Mouse (Mus musculus) intestine, postnatal 0 days (tissue): ENCODE measurements at regions not wholly inside any gene's neighbourhood (a gene's known extent, or its start where the extent isn't known, plus 50 kb on each side); places are given as distances from the start of the nearest gene placed in this dataset.
"Not testable (repeated sequence)": the region's sequence is repeated elsewhere in the genome, so short reads cannot be mapped to it uniquely, and the experiment has no call there.

Experiments
- ATAC-seq: fragments of 200-750 bp; cut with Nextera tagmentation; 2 replicates; pipeline ENCODE4 v1.8.0; 2017; ENCODE audit warnings: mild to moderate bottlenecking, moderate TSS enrichment, moderate library complexity
- H3K27ac ChIP-seq: fragments of 300-500 bp; sonication (generic); 2 replicates; pipeline ENCODE4 v1.5.1; 2014; ENCODE audit warnings: mild to moderate bottlenecking, low read depth, low read length, moderate library complexity
- H3K27me3 ChIP-seq: fragments of 300-500 bp; sonication (generic); replicated peaks from 2 replicates; pipeline ENCODE4 v1.6.1; 2014; ENCODE audit warnings: low read length, mixed read lengths; ENCODE audit not compliant: control insufficient read depth, insufficient read depth
- H3K36me3 ChIP-seq: fragments of 300-500 bp; sonication (generic); 2 replicates; pipeline ENCODE4 v1.6.1; 2014; ENCODE audit warnings: mild to moderate bottlenecking, moderate library complexity; ENCODE audit not compliant: control insufficient read depth, insufficient read depth
- H3K4me1 ChIP-seq: fragments of 300-500 bp; sonication (generic); replicated peaks from 2 replicates; pipeline ENCODE4 v1.6.1; 2014; ENCODE audit warnings: antibody characterized with exemption, low read length, mixed read lengths; ENCODE audit not compliant: control insufficient read depth, insufficient read depth
- H3K4me2 ChIP-seq: fragments of 300-500 bp; sonication (generic); replicated peaks from 2 replicates; pipeline ENCODE4 v1.6.1; 2014; ENCODE audit warnings: low read depth, mild to moderate bottlenecking, moderate library complexity
- H3K4me3 ChIP-seq: fragments of 300-500 bp; sonication (generic); 2 replicates; pipeline ENCODE4 v1.5.1; 2014; ENCODE audit warnings: low read depth, low read length
- H3K9ac ChIP-seq: fragments of 300-500 bp; sonication (generic); 2 replicates; pipeline ENCODE4 v1.6.1; 2014; ENCODE audit warnings: mild to moderate bottlenecking, low read depth, low read length
- H3K9me3 ChIP-seq: fragments of 300-500 bp; sonication (generic); 2 replicates; pipeline ENCODE4 v1.6.1; 2016; ENCODE audit warnings: mixed run types; ENCODE audit not compliant: control insufficient read depth
- CTCF ChIP-seq: sonication (generic); IDR thresholded peaks from 2 replicates; pipeline ENCODE4 v1.5.1; 2016; ENCODE audit warnings: low read depth, mild to moderate bottlenecking, control low read depth, antibody characterized with exemption, moderate library complexity
- WGBS: fragments of 180-500 bp; shearing (Covaris S2); extraction: QIAGEN DNeasy Blood & Tissue Kit; methylation state at CpG from one replicate; pipeline ENCODE4 v1.1.7; 2014; 5-methylcytosine and 5-hydroxymethylcytosine counted together

- no peaks in the 10 kb centered on the region for H3K9me3 ChIP-seq
- WGBS: 54% methylated on average over 4 of the region's 4 CpGs
- ATAC-seq: no peak
- no peaks in the 10 kb centered on the region for H3K36me3 ChIP-seq
- H3K4me3 ChIP-seq: no peak overlapping the region
- H3K27me3 ChIP-seq: no peaks in the 10 kb centered on the region
- H3K9ac ChIP-seq: no peak overlapping the region
- H3K27ac ChIP-seq: no peak overlapping the region
- H3K4me1 ChIP-seq: no peaks in the 10 kb centered on the region
- no peak for TF ChIP-seq CTCF
- H3K4me2 ChIP-seq: no peak overlapping the region
These were observed 195.9 kb downstream of the Htr7 start for GRCm38 (mm10) chr19:35861421-35861820.

GRCm38 (mm10) chr19:35832992-35833391 lies 224.3 kb downstream of the Htr7 start:
- no peaks in the 10 kb centered on the region for H3K9me3 ChIP-seq
- TF ChIP-seq CTCF: peak; percentile 47
- no peaks in the 10 kb centered on the region for H3K4me1 ChIP-seq
- WGBS: 6% methylated on average over 4 of the region's 4 CpGs
- H3K9ac ChIP-seq: no peak overlapping the region
- ATAC-seq: no peak
- no peak overlapping the region for H3K4me3 ChIP-seq
- no peaks in the 10 kb centered on the region for H3K36me3 ChIP-seq
- H3K4me2 ChIP-seq: no peak overlapping the region
- no peaks in the 10 kb centered on the region for H3K27me3 ChIP-seq
- no peak overlapping the region for H3K27ac ChIP-seq

- Histone ChIP-seq H3K27ac (no peak overlapping the region), H3K9ac (no peak overlapping the region), H3K4me3 (no peak overlapping the region), H3K36me3 (no peaks in the 10 kb centered on the region), H3K9me3 (no peaks in the 10 kb centered on the region), H3K4me2 (no peak overlapping the region), H3K4me1 (no peaks in the 10 kb centered on the region), H3K27me3 (no peaks in the 10 kb centered on the region)
- WGBS: 74% methylated on average over 2 of the region's 2 CpGs
- no peak for ATAC-seq
- TF ChIP-seq CTCF: no peak
These were observed 231.2 kb downstream of the Htr7 start for GRCm38 (mm10) chr19:35826074-35826473.

GRCm38 (mm10) chr19:35819626-35820025 lies 237.7 kb downstream of the Htr7 start:
- Histone ChIP-seq H3K36me3 (no peaks in the 10 kb centered on the region), H3K4me3 (no peak overlapping the region), H3K9me3 (no peaks in the 10 kb centered on the region), H3K27me3 (no peaks in the 10 kb centered on the region), H3K4me2 (no peak overlapping the region), H3K4me1 (no peaks in the 10 kb centered on the region), H3K9ac (no peak overlapping the region), H3K27ac (no peak overlapping the region)
- ATAC-seq: no peak
- WGBS: 87% methylated on average over 1 of the region's 1 CpGs
- TF ChIP-seq CTCF: no peak

GRCm38 (mm10) chr19:35794661-35795060 lies 262.6 kb downstream of the Htr7 start:
- Histone ChIP-seq H3K4me1 (no peaks in the 10 kb centered on the region), H3K4me3 (no peak overlapping the region), H3K9me3 (no peaks in the 10 kb centered on the region), H3K36me3 (no peaks in the 10 kb centered on the region), H3K9ac (no peak overlapping the region), H3K27ac (no peak overlapping the region), H3K27me3 (no peaks in the 10 kb centered on the region), H3K4me2 (no peak overlapping the region)
- WGBS: 83% methylated on average over 3 of the region's 3 CpGs
- TF ChIP-seq CTCF: no peak
- ATAC-seq: no peak

GRCm38 (mm10) chr19:35787246-35788021 lies 269.9 kb downstream of the Htr7 start:
- H3K27me3 ChIP-seq: no peaks in the 10 kb centered on the region
- H3K9ac ChIP-seq: no peak overlapping the region
- no peaks in the 10 kb centered on the region for H3K36me3 ChIP-seq
- no peak overlapping the region for H3K4me2 ChIP-seq
- no peaks in the 10 kb centered on the region for H3K4me1 ChIP-seq
- no peak for TF ChIP-seq CTCF
- H3K27ac ChIP-seq: no peak overlapping the region
- no peak overlapping the region for H3K4me3 ChIP-seq
- H3K9me3 ChIP-seq: no peaks in the 10 kb centered on the region
- 86% methylated on average over 6 of the region's 6 CpGs for WGBS
- no peak for ATAC-seq

GRCm38 (mm10) chr19:35761750-35762149 lies 295.6 kb downstream of the Htr7 start:
- not testable (repeated sequence) for H3K36me3 ChIP-seq, H3K4me1 ChIP-seq, H3K27me3 ChIP-seq, H3K4me2 ChIP-seq, H3K4me3 ChIP-seq, H3K9me3 ChIP-seq, ATAC-seq, H3K27ac ChIP-seq, H3K9ac ChIP-seq
- WGBS: 78% methylated on average over 11 of the region's 11 CpGs
